Mouse (Mus musculus) lung, embryonic 15.5 days (tissue): ENCODE data around the gene Emp2. TPM values are rescaled to one million over a fixed set of nuclear protein-coding genes. Genes with fewer than 3 reads are reported as not detected.
"Not testable (repeated sequence)": the region's sequence is repeated elsewhere in the genome, so short reads cannot be mapped to it uniquely, and the experiment has no call there.

Experiments
- ATAC-seq: fragments of 200-750 bp; cut with Nextera tagmentation; 2 replicates; pipeline ENCODE4 v1.8.0; 2017; ENCODE audit warnings: moderate number of reproducible peaks, borderline replicate concordance; ENCODE audit not compliant: low FRiP score, low TSS enrichment; ENCODE audit errors: extremely low read depth
- H3K27ac ChIP-seq: fragments of 300-500 bp; sonication (generic); 2 replicates; pipeline ENCODE4 v1.5.1; 2015; ENCODE audit warnings: moderate library complexity, mild to moderate bottlenecking, inconsistent platforms
- H3K27me3 ChIP-seq: fragments of 300-500 bp; sonication (generic); 2 replicates; pipeline ENCODE4 v1.6.1; 2015; ENCODE audit warnings: inconsistent platforms
- H3K36me3 ChIP-seq: fragments of 300-500 bp; sonication (generic); 2 replicates; pipeline ENCODE4 v1.6.1; 2015; ENCODE audit warnings: inconsistent platforms
- H3K4me1 ChIP-seq: fragments of 300-500 bp; sonication (generic); 2 replicates; pipeline ENCODE4 v1.6.1; 2015; ENCODE audit warnings: inconsistent platforms
- H3K4me2 ChIP-seq: fragments of 300-500 bp; sonication (generic); 2 replicates; pipeline ENCODE4 v1.6.1; 2015; ENCODE audit warnings: inconsistent platforms, mild to moderate bottlenecking, moderate library complexity
- H3K4me3 ChIP-seq: fragments of 300-500 bp; sonication (generic); 2 replicates; pipeline ENCODE4 v1.5.1; 2015; ENCODE audit warnings: mild to moderate bottlenecking, inconsistent platforms
- H3K9ac ChIP-seq: fragments of 300-500 bp; sonication (generic); 2 replicates; pipeline ENCODE4 v1.6.1; 2015; ENCODE audit warnings: inconsistent platforms
- H3K9me3 ChIP-seq: fragments of 300-500 bp; sonication (generic); 2 replicates; pipeline ENCODE4 v1.6.1; 2016; ENCODE audit warnings: inconsistent platforms
- WGBS: fragments of 180-500 bp; shearing (Covaris S2); methylation state at CpG from one replicate; pipeline ENCODE4 v1.1.7; 2015; 5-methylcytosine and 5-hydroxymethylcytosine counted together
- microRNA-seq: library from miRNA; unstranded; fragments of <30 nt; microRNA quantifications from one replicate; pipeline ENCODE4, GENCODE M21; 2016
- polyA plus RNA-seq: library from polyadenylated mRNA; unstranded; fragments of >200 nt; fragmentation: Nextera tagmentation; extraction: Ambion mirVana; gene quantifications from 2 replicates; pipeline ENCODE4 v1.2.1, GENCODE M21; 2015

Emp2 gene
- polyA plus RNA-seq, 1 experiment from 2014 or later = 93.8 TPM

GRCm38 (mm10) chr16:10281890-10282289 is 31.9 kb downstream of the Emp2 start:
- no peak overlapping the region for H3K27ac ChIP-seq
- H3K9ac ChIP-seq = no peak overlapping the region
- no peak for ATAC-seq
- no peak overlapping the region for H3K4me2 ChIP-seq
- H3K4me3 ChIP-seq = no peak overlapping the region
- H3K36me3 ChIP-seq = peaks cover 7% of the 10 kb centered on the region; the same call in 1 of the 2 replicates
- peaks cover 10% of the 10 kb centered on the region for H3K4me1 ChIP-seq
- H3K27me3 ChIP-seq = no peaks in the 10 kb centered on the region
- no peaks in the 10 kb centered on the region for H3K9me3 ChIP-seq
- 76% methylated on average over 3 of the region's 3 CpGs for WGBS

GRCm38 (mm10) chr16:10280286-10280951 is 33.3 kb downstream of the Emp2 start:
- no peak overlapping the region for H3K9ac ChIP-seq
- H3K27me3 ChIP-seq = no peaks in the 10 kb centered on the region
- ATAC-seq = no peak
- H3K9me3 ChIP-seq = no peaks in the 10 kb centered on the region
- H3K4me2 ChIP-seq = no peak overlapping the region
- no peak overlapping the region for H3K27ac ChIP-seq
- H3K36me3 ChIP-seq = peaks cover 6% of the 10 kb centered on the region; the same call in 1 of the 2 replicates
- WGBS = 39% methylated on average over 12 of the region's 12 CpGs
- no peak overlapping the region for H3K4me3 ChIP-seq
- no peaks in the 10 kb centered on the region for H3K4me1 ChIP-seq

GRCm38 (mm10) chr16:10276778-10277177 is 37.0 kb downstream of the Emp2 start:
- not testable (repeated sequence) for H3K9ac ChIP-seq, H3K27ac ChIP-seq, H3K9me3 ChIP-seq, H3K36me3 ChIP-seq, H3K4me2 ChIP-seq, ATAC-seq, H3K4me3 ChIP-seq, H3K27me3 ChIP-seq, H3K4me1 ChIP-seq
- 76% methylated on average over 5 of the region's 5 CpGs for WGBS

GRCm38 (mm10) chr16:10274465-10274864 is 39.3 kb downstream of the Emp2 start:
- Histone ChIP-seq H3K4me3 (no peak overlapping the region), H3K4me2 (no peak overlapping the region), H3K36me3 (no peaks in the 10 kb centered on the region), H3K27me3 (no peaks in the 10 kb centered on the region), H3K4me1 (no peaks in the 10 kb centered on the region), H3K9ac (no peak overlapping the region), H3K27ac (no peak overlapping the region), H3K9me3 (no peaks in the 10 kb centered on the region)
- WGBS = 60% methylated on average over 4 of the region's 4 CpGs
- no peak for ATAC-seq

- 20% methylated on average over 3 of the region's 3 CpGs for WGBS
- no peak overlapping the region for H3K9ac ChIP-seq
- no peak overlapping the region for H3K4me3 ChIP-seq
- no peaks in the 10 kb centered on the region for H3K9me3 ChIP-seq
- no peaks in the 10 kb centered on the region for H3K4me1 ChIP-seq
- H3K4me2 ChIP-seq = no peak overlapping the region
- H3K27me3 ChIP-seq = no peaks in the 10 kb centered on the region; the same call in 1 of the 2 replicates
- no peak overlapping the region for H3K27ac ChIP-seq
- ATAC-seq = no peak
- H3K36me3 ChIP-seq = no peaks in the 10 kb centered on the region
These were observed 41.5 kb downstream of the Emp2 start for GRCm38 (mm10) chr16:10272256-10272655.

- Histone ChIP-seq H3K4me3 (no peak overlapping the region), H3K27ac (no peak overlapping the region), H3K9me3 (no peaks in the 10 kb centered on the region), H3K36me3 (no peaks in the 10 kb centered on the region), H3K4me2 (no peak overlapping the region), H3K4me1 (no peaks in the 10 kb centered on the region), H3K9ac (no peak overlapping the region), H3K27me3 (no peaks in the 10 kb centered on the region)
- ATAC-seq = no peak
- 40% methylated on average over 1 of the region's 1 CpGs for WGBS
These were observed 59.8 kb downstream of the Emp2 start for GRCm38 (mm10) chr16:10253993-10254392.

GRCm38 (mm10) chr16:10236601-10237000 is 77.2 kb downstream of the Emp2 start:
- Histone ChIP-seq H3K4me1 (no peaks in the 10 kb centered on the region), H3K4me2 (no peak overlapping the region), H3K4me3 (no peak overlapping the region), H3K27ac (no peak overlapping the region), H3K9me3 (no peaks in the 10 kb centered on the region), H3K36me3 (no peaks in the 10 kb centered on the region), H3K27me3 (no peaks in the 10 kb centered on the region), H3K9ac (no peak overlapping the region)
- no peak for ATAC-seq

Small RNA genes within 50 kb of the gene (microRNA-seq; reads per million reads assigned to microRNA genes)
- gene Gm22932 = not detected

Other genes with a start within 250 kb of the Emp2 start
- gene Rpl39l, start 143.7 kb downstream of the Emp2 start, polyA plus RNA-seq = 0.25 TPM in 1 of 2 replicates, not detected in the other
- 1.5 and 1.6 TPM in 2 replicates for gene Atf7ip2, start 121.3 kb downstream of the Emp2 start, polyA plus RNA-seq
- gene Tekt5, start 81.5 kb upstream of the Emp2 start, polyA plus RNA-seq = 1.9 and 2.6 TPM in 2 replicates
- 68.5 and 74.4 TPM in 2 replicates for gene Nubp1, start 98.0 kb upstream of the Emp2 start, polyA plus RNA-seq
- gene Tvp23a, start 133.4 kb upstream of the Emp2 start, polyA plus RNA-seq = 10.5 and 11.0 TPM in 2 replicates
- gene Ciita, start 166.1 kb upstream of the Emp2 start, polyA plus RNA-seq = 0.70 and 1.00 TPM in 2 replicates
- 25.5 and 25.6 TPM in 2 replicates for gene Dexi, start 229.1 kb upstream of the Emp2 start, polyA plus RNA-seq
- 27.7 and 29.3 TPM in 2 replicates for gene Clec16a, start 231.4 kb upstream of the Emp2 start, polyA plus RNA-seq